17 mouse cellular contexts compared by ENCODE assay signal in the genomic region with DNA sequence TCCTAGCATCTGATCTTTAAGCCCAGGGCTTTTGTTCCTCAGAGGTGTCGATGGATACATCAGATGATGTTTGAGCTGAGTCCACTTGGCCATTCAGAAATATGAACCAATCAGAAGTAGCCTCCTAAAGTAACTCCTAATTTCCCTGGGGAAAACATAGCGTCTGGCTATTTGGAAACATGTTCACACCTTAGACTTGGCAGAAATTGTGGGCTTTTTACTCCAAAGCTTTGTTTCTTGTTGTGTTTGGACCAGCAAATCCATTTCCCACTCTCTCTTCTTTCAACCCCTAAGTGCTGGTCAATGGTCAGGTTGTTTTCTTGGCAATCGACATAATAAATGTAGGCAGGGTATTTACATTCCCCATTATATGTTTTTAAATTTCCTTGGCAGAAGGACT.
"Had no signal": no experiment of that assay in that cellular context is flagged by ENCODE, and none has a peak within 500 bp of the region (broad histone marks: within the 10 kb centered on the region; RNA-seq: fewer than 3 reads in every experiment).

No protein-coding gene starts in this region.

- H3K4me3 ChIP-seq: lung, embryonic 15.5 days; megakaryocyte, embryonic 14.5 days; midbrain, embryonic 13.5 days; midbrain, embryonic 15.5 days; neural tube, embryonic 12.5 days; stomach, embryonic 15.5 days had no signal

- ATAC-seq: liver, postnatal 0 days; lung, postnatal 0 days; midbrain, embryonic 13.5 days; midbrain, embryonic 15.5 days had no signal

- H3K9ac ChIP-seq: liver, postnatal 0 days; lung, embryonic 15.5 days; midbrain, embryonic 13.5 days; midbrain, embryonic 15.5 days; neural tube, embryonic 12.5 days; stomach, embryonic 15.5 days had no signal

- H3K36me3 ChIP-seq: lung, embryonic 15.5 days; midbrain, embryonic 13.5 days; midbrain, embryonic 15.5 days; neural tube, embryonic 12.5 days; stomach, embryonic 15.5 days had no signal

- H3K4me2 ChIP-seq: lung, embryonic 15.5 days; midbrain, embryonic 11.5 days; midbrain, embryonic 13.5 days; midbrain, embryonic 15.5 days; neural tube, embryonic 12.5 days; stomach, embryonic 15.5 days had no signal

- H3K27me3 ChIP-seq: lung, embryonic 15.5 days; megakaryocyte, embryonic 14.5 days; midbrain, embryonic 13.5 days; midbrain, embryonic 15.5 days; neural tube, embryonic 12.5 days; stomach, embryonic 15.5 days had no signal

- H3K27ac ChIP-seq: lung, embryonic 15.5 days; macrophage; midbrain, embryonic 13.5 days; midbrain, embryonic 15.5 days; neural tube, embryonic 12.5 days; stomach, embryonic 15.5 days; stomach, postnatal 0 days had no signal

- DNase-seq: liver, postnatal 0 days; lung, adult 2 months; lung, postnatal 14 days; lung, postnatal 36 days; right cerebral cortex, postnatal 14 days; thymus, adult 2 months; thymus, postnatal 36 days had no signal

- H3K4me1 ChIP-seq: lung, embryonic 15.5 days; megakaryocyte, embryonic 14.5 days; stomach, embryonic 15.5 days had no signal

- H3K9me3 ChIP-seq: lung, embryonic 15.5 days; midbrain, embryonic 13.5 days; midbrain, embryonic 15.5 days; neural tube, embryonic 12.5 days; stomach, embryonic 15.5 days had no signal
